Mouse (Mus musculus) ES-E14 (cell line): ENCODE measurements at regions not wholly inside any gene's neighbourhood (a gene's known extent, or its start where the extent isn't known, plus 50 kb on each side); places are given as distances from the start of the nearest gene placed in this dataset.

Experiments used
- CHD2 ChIP-seq: IDR thresholded peaks from 2 replicates; pipeline ENCODE4 v1.6.1; 2014; ENCODE audit warnings: mild to moderate bottlenecking, low read depth, low read length, inconsistent platforms
- MAFK ChIP-seq: IDR thresholded peaks from 2 replicates; pipeline ENCODE4 v1.6.1; 2014; ENCODE audit warnings: mild to moderate bottlenecking, low read depth, low read length, inconsistent platforms; ENCODE audit not compliant: insufficient read depth

- TF ChIP-seq MAFK (no peak), CHD2 (no peak)
Measured at GRCm38 (mm10) chr2:75220775-75221359, 395.3 kb downstream of the Mtx2 start.
